11 mouse cellular contexts compared by ENCODE assay signal in the genomic region with DNA sequence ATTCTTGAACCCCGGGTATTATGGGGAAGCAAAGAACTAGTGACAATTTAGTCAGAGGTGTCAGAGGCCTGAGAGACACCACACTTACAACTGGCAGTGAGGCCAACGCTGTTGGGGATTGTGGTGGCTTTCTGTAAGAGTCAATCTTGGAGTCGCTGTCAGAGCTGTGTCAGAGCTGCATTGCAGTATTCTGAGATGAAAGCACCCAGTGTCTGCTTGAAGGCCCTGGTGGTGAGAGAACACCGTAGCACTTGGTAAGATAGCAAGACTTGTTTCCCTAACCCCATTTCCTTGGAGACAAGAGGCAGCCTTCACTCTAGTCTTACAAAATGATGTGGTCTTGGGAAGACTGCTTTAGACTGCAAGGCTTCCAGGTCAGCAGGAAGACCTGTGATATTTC. TPM values are rescaled to one million over a fixed set of nuclear protein-coding genes. Genes with fewer than 3 reads are reported as not detected.
DNase-seq lines count a peak whose midpoint lies in the region; ATAC-seq lines count a peak whose summit lies in the region.
"Had no signal": no experiment of that assay in that cellular context is flagged by ENCODE, and none has a peak within 500 bp of the region (broad histone marks: within the 10 kb centered on the region; RNA-seq: fewer than 3 reads in every experiment).

No protein-coding gene starts in this region.

- H3K4me3 ChIP-seq in heart, embryonic 13.5 days: no peak overlapping the region
- H3K4me3 ChIP-seq in intestine, embryonic 15.5 days (replicated peaks): no peak overlapping the region
- H3K4me3 ChIP-seq: liver, embryonic 15.5 days; stomach, embryonic 15.5 days had no signal

- DNase-seq in heart, postnatal 4 days: no peak
- DNase-seq in CD4-positive helper T cell, adult 2 months (ENCODE audit: low read depth, low spot score): peak; percentile 52
- DNase-seq in MN1 (ENCODE audit: low spot score): peak; percentile 38
- DNase-seq in ovary, postnatal 14 days (ENCODE audit: low spot score): no peak
- DNase-seq in frontal cortex, postnatal 25 days (ENCODE audit: low spot score in 2 of 2): no peak
- DNase-seq: thymus, postnatal 36 days had no signal

- no peak for ATAC-seq in heart, embryonic 13.5 days (ENCODE audit: extremely low read depth, insufficient number of reproducible peaks, low FRiP score, low TSS enrichment)
- peak; percentile 38; the same call in 1 of the 2 replicates for ATAC-seq in intestine, embryonic 15.5 days

- H3K36me3 ChIP-seq in heart, embryonic 13.5 days: no peaks in the 10 kb centered on the region
- H3K36me3 ChIP-seq in intestine, embryonic 15.5 days: no peaks in the 10 kb centered on the region
- H3K36me3 ChIP-seq: liver, embryonic 15.5 days; stomach, embryonic 15.5 days had no signal

- H3K27ac ChIP-seq in heart, embryonic 13.5 days (replicated peaks): peak overlapping the region; percentile 87
- H3K27ac ChIP-seq in intestine, embryonic 15.5 days: no peak overlapping the region
- H3K27ac ChIP-seq: liver, embryonic 15.5 days; macrophage; stomach, embryonic 15.5 days had no signal

- H3K4me1 ChIP-seq in heart, embryonic 13.5 days: peaks cover 82% of the 10 kb centered on the region
- peaks cover 5% of the 10 kb centered on the region; the same call in 1 of the 2 replicates for H3K4me1 ChIP-seq in intestine, embryonic 15.5 days (replicated peaks)

- H3K27me3 ChIP-seq in heart, embryonic 13.5 days (replicated peaks): no peaks in the 10 kb centered on the region
- no peaks in the 10 kb centered on the region for H3K27me3 ChIP-seq in intestine, embryonic 15.5 days (replicated peaks)
- H3K27me3 ChIP-seq: liver, embryonic 15.5 days; stomach, embryonic 15.5 days had no signal

- peak overlapping the region; percentile 68 for H3K9ac ChIP-seq in heart, embryonic 13.5 days
- no peak overlapping the region for H3K9ac ChIP-seq in intestine, embryonic 15.5 days
- H3K9ac ChIP-seq: liver, embryonic 15.5 days; stomach, embryonic 15.5 days had no signal

- no peaks in the 10 kb centered on the region for H3K9me3 ChIP-seq in heart, embryonic 13.5 days
- no peaks in the 10 kb centered on the region for H3K9me3 ChIP-seq in intestine, embryonic 15.5 days
- H3K9me3 ChIP-seq: liver, embryonic 15.5 days; stomach, embryonic 15.5 days had no signal

- peak overlapping the region; percentile 47 for H3K4me2 ChIP-seq in heart, embryonic 13.5 days
- no peak overlapping the region for H3K4me2 ChIP-seq in intestine, embryonic 15.5 days (replicated peaks)
- H3K4me2 ChIP-seq: liver, embryonic 15.5 days; stomach, embryonic 15.5 days had no signal

- 27% methylated on average over 4 of the region's 4 CpGs for WGBS in heart, embryonic 13.5 days
- WGBS in intestine, embryonic 15.5 days: 61% methylated on average over 4 of the region's 4 CpGs

RNA-seq across cellular contexts. Expression of a gene that starts 18.2 kb away (rescaled TPM):
- polyA plus RNA-seq in heart, embryonic 13.5 days (2015; fragmentation: Nextera tagmentation; extraction: Ambion mirVana): 2.4 TPM in 2 replicates
- total RNA-seq in heart, postnatal 4 days (2021): 1 to 10 TPM; 1.8 to 2.6 TPM
- polyA plus RNA-seq in intestine, embryonic 15.5 days (2015; fragmentation: Nextera tagmentation; extraction: Ambion mirVana): 1.2 and 1.7 TPM in 2 replicates

RNA-seq across cellular contexts. Expression of a gene that starts 39.2 kb away (rescaled TPM):
- polyA plus RNA-seq in heart, embryonic 13.5 days (2015; fragmentation: Nextera tagmentation; extraction: Ambion mirVana): 12.1 and 13.2 TPM in 2 replicates
- 10 to 100 TPM; 11.3 to 13.8 TPM for total RNA-seq in heart, postnatal 4 days (2021)
- polyA plus RNA-seq in intestine, embryonic 15.5 days (2015; fragmentation: Nextera tagmentation; extraction: Ambion mirVana): 10.2 and 11.9 TPM in 2 replicates

Comparison
In these comparisons a context has a peak if more than half of its experiments do, and no peak if none do; other contexts are left out.
1. DNase-seq: peak in CD4-positive helper T cell, adult 2 months (single experiment) and MN1 (single experiment); none in heart, postnatal 4 days (single experiment), ovary, postnatal 14 days (single experiment) and frontal cortex, postnatal 25 days (0 of 2).